Mouse (Mus musculus): ENCODE measurements around the gene Sdk2.

DNA sequence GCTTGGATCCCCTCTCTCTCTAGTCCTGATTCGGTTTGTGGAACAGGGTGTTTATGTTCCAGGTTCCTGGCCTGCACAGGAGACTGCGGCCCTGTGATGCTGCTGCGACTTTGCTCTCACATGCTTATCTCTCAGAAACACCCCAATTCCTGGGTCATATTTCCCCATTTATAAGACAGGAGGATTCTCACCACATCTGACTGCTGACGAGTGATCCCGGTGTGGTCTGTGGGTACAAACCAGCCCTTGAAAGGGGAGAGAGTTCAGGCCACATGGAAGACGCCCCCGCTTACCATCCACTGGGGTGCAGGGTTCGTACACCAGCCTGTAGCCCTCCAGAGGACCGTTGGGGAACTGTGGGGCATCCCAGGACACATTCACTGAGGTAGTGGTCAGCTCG, 260.9 kb downstream of the Sdk2 start:
- peak; percentile 88 for TF ChIP-seq EP300 (IDR thresholded peaks at IDR 0.05; ENCODE audit: low read depth in 1 of 2, low read length in 2 of 2)
- no peak for TF ChIP-seq CHD2 (IDR thresholded peaks at IDR 0.05; ENCODE audit: low read length)
- no peak for TF ChIP-seq HCFC1 (IDR thresholded peaks at IDR 0.05; ENCODE audit: low read depth, low read length)
- TF ChIP-seq CTCF (IDR thresholded peaks at IDR 0.05 in 2 of 3, conservative IDR thresholded peaks at IDR 0.05 in 1 of 3; ENCODE audit: control insufficient read depth in 1 of 3, insufficient read depth in 1 of 3, low read depth in 2 of 3, low read length in 3 of 3, poor library complexity in 1 of 3, severe bottlenecking in 1 of 3): peak in 1 of 3 experiments; percentile 9; a peak in 2 of 6 replicates
